Mouse (Mus musculus): ENCODE data around the gene Mfap3l. TPM values are rescaled to one million over a fixed set of nuclear protein-coding genes. Genes with fewer than 3 reads are reported as not detected.
A peak's percentile ranks its signal among the peaks of the same experiment; 100 is the strongest.

Gene Mfap3l
- polyA plus RNA-seq, 1 experiment from 2014 or later: 3.3 TPM

GRCm38 (mm10) chr8:60631504-60631934 lies 1.1 kb upstream of the Mfap3l start:
- under 1% methylated on average over 13 of the region's 13 CpGs for WGBS
- Histone ChIP-seq H3K4me3 (peak overlapping the region; percentile 22; the same call in 1 of the 2 replicates), H3K27ac (no peak overlapping the region), H3K36me3 (no peaks in the 10 kb centered on the region), H3K4me1 (peaks cover 7% of the 10 kb centered on the region; the same call in 1 of the 2 replicates), H3K4me2 (replicated peaks) (peak overlapping the region; percentile 97), H3K9ac (no peak overlapping the region), H3K9me3 (no peaks in the 10 kb centered on the region), H3K27me3 (replicated peaks) (no peaks in the 10 kb centered on the region)
- ATAC-seq (ENCODE audit: low FRiP score, low read depth): peak; percentile 32

- under 1% methylated on average over 56 of the region's 56 CpGs for WGBS
- ATAC-seq (ENCODE audit: low FRiP score, low read depth): peak; percentile 26
- peak overlapping the region; percentile 66 for H3K9ac ChIP-seq
- H3K9me3 ChIP-seq: no peaks in the 10 kb centered on the region
- H3K4me3 ChIP-seq: peak overlapping the region; percentile 65
- H3K4me1 ChIP-seq: peaks cover 7% of the 10 kb centered on the region; the same call in 1 of the 2 replicates
- no peak overlapping the region for H3K27ac ChIP-seq
- H3K36me3 ChIP-seq: no peaks in the 10 kb centered on the region
- H3K4me2 ChIP-seq (replicated peaks): peak overlapping the region; percentile 97
- H3K27me3 ChIP-seq (replicated peaks): no peaks in the 10 kb centered on the region
These were observed 467 bp downstream of the Mfap3l start for GRCm38 (mm10) chr8:60632933-60633655.

- peaks cover 7% of the 10 kb centered on the region; the same call in 1 of the 2 replicates for H3K4me1 ChIP-seq
- ATAC-seq (ENCODE audit: low FRiP score, low read depth): no peak
- H3K4me3 ChIP-seq: no peak overlapping the region
- H3K27me3 ChIP-seq (replicated peaks): no peaks in the 10 kb centered on the region
- H3K36me3 ChIP-seq: no peaks in the 10 kb centered on the region
- H3K4me2 ChIP-seq (replicated peaks): no peak overlapping the region
- no peak overlapping the region for H3K9ac ChIP-seq
- H3K27ac ChIP-seq: no peak overlapping the region
- 76% methylated on average over 2 of the region's 2 CpGs for WGBS
- no peaks in the 10 kb centered on the region for H3K9me3 ChIP-seq
These were observed 2.3 kb downstream of the Mfap3l start for GRCm38 (mm10) chr8:60634921-60635320.

GRCm38 (mm10) chr8:60635846-60636245 lies 3.2 kb downstream of the Mfap3l start:
- no peaks in the 10 kb centered on the region for H3K36me3 ChIP-seq
- no peak overlapping the region for H3K9ac ChIP-seq
- no peak overlapping the region for H3K4me3 ChIP-seq
- H3K27me3 ChIP-seq (replicated peaks): no peaks in the 10 kb centered on the region
- no peak for ATAC-seq (ENCODE audit: low FRiP score, low read depth)
- H3K27ac ChIP-seq: no peak overlapping the region
- H3K4me1 ChIP-seq: peaks cover 7% of the 10 kb centered on the region; the same call in 1 of the 2 replicates
- H3K4me2 ChIP-seq (replicated peaks): no peak overlapping the region
- H3K9me3 ChIP-seq: no peaks in the 10 kb centered on the region

- Histone ChIP-seq H3K9ac (no peak overlapping the region), H3K4me3 (no peak overlapping the region), H3K4me1 (no peaks in the 10 kb centered on the region), H3K4me2 (replicated peaks) (no peak overlapping the region), H3K9me3 (no peaks in the 10 kb centered on the region), H3K27me3 (replicated peaks) (no peaks in the 10 kb centered on the region), H3K27ac (no peak overlapping the region), H3K36me3 (no peaks in the 10 kb centered on the region)
- no peak for ATAC-seq (ENCODE audit: low FRiP score, low read depth)
- WGBS: 92% methylated on average over 17 of the region's 17 CpGs
These were observed 7.4 kb downstream of the Mfap3l start for GRCm38 (mm10) chr8:60640046-60640445.

- no peak overlapping the region for H3K4me3 ChIP-seq
- H3K36me3 ChIP-seq: no peaks in the 10 kb centered on the region
- 86% methylated on average over 6 of the region's 6 CpGs for WGBS
- H3K4me1 ChIP-seq: no peaks in the 10 kb centered on the region
- H3K4me2 ChIP-seq (replicated peaks): no peak overlapping the region
- H3K9ac ChIP-seq: no peak overlapping the region
- no peak for ATAC-seq (ENCODE audit: low FRiP score, low read depth)
- H3K27me3 ChIP-seq (replicated peaks): no peaks in the 10 kb centered on the region
- no peak overlapping the region for H3K27ac ChIP-seq
- no peaks in the 10 kb centered on the region for H3K9me3 ChIP-seq
These were observed 10.9 kb downstream of the Mfap3l start for GRCm38 (mm10) chr8:60643416-60644020.

GRCm38 (mm10) chr8:60645164-60645563 lies 12.5 kb downstream of the Mfap3l start:
- no peak for ATAC-seq (ENCODE audit: low FRiP score, low read depth)
- H3K4me3 ChIP-seq: no peak overlapping the region
- no peaks in the 10 kb centered on the region for H3K36me3 ChIP-seq
- H3K4me1 ChIP-seq: no peaks in the 10 kb centered on the region
- H3K27me3 ChIP-seq (replicated peaks): no peaks in the 10 kb centered on the region
- H3K4me2 ChIP-seq (replicated peaks): no peak overlapping the region
- no peaks in the 10 kb centered on the region for H3K9me3 ChIP-seq
- H3K9ac ChIP-seq: no peak overlapping the region
- 68% methylated on average over 4 of the region's 4 CpGs for WGBS
- H3K27ac ChIP-seq: no peak overlapping the region

GRCm38 (mm10) chr8:60645911-60646310 lies 13.3 kb downstream of the Mfap3l start:
- 90% methylated on average over 3 of the region's 3 CpGs for WGBS
- Histone ChIP-seq H3K27me3 (replicated peaks) (no peaks in the 10 kb centered on the region), H3K4me3 (no peak overlapping the region), H3K27ac (no peak overlapping the region), H3K4me2 (replicated peaks) (no peak overlapping the region), H3K4me1 (no peaks in the 10 kb centered on the region), H3K9me3 (no peaks in the 10 kb centered on the region), H3K36me3 (no peaks in the 10 kb centered on the region), H3K9ac (no peak overlapping the region)
- no peak for ATAC-seq (ENCODE audit: low FRiP score, low read depth)

- no peaks in the 10 kb centered on the region for H3K36me3 ChIP-seq
- H3K27me3 ChIP-seq (replicated peaks): no peaks in the 10 kb centered on the region
- H3K9ac ChIP-seq: no peak overlapping the region
- WGBS: 93% methylated on average over 3 of the region's 3 CpGs
- H3K4me3 ChIP-seq: no peak overlapping the region
- ATAC-seq (ENCODE audit: low FRiP score, low read depth): no peak
- H3K9me3 ChIP-seq: no peaks in the 10 kb centered on the region
- H3K4me2 ChIP-seq (replicated peaks): no peak overlapping the region
- H3K4me1 ChIP-seq: no peaks in the 10 kb centered on the region
- no peak overlapping the region for H3K27ac ChIP-seq
These were observed 14.7 kb downstream of the Mfap3l start for GRCm38 (mm10) chr8:60647291-60647690.

- no peaks in the 10 kb centered on the region for H3K9me3 ChIP-seq
- no peak for ATAC-seq (ENCODE audit: low FRiP score, low read depth)
These were observed 16.5 kb downstream of the Mfap3l start for GRCm38 (mm10) chr8:60649081-60649480.

GRCm38 (mm10) chr8:60650119-60650518 lies 17.5 kb downstream of the Mfap3l start:
- WGBS: 83% methylated on average over 4 of the region's 4 CpGs
- Histone ChIP-seq H3K27ac (no peak overlapping the region), H3K9ac (no peak overlapping the region), H3K27me3 (replicated peaks) (no peaks in the 10 kb centered on the region), H3K9me3 (no peaks in the 10 kb centered on the region), H3K4me2 (replicated peaks) (no peak overlapping the region), H3K36me3 (no peaks in the 10 kb centered on the region), H3K4me3 (no peak overlapping the region), H3K4me1 (no peaks in the 10 kb centered on the region)
- no peak for ATAC-seq (ENCODE audit: low FRiP score, low read depth)

More at GRCm38 (mm10) chr8:60649081-60649480, 16.5 kb downstream of the Mfap3l start:
- no peaks in the 10 kb centered on the region for H3K36me3 ChIP-seq
- H3K9ac ChIP-seq: no peak overlapping the region
- H3K4me3 ChIP-seq: no peak overlapping the region
- no peaks in the 10 kb centered on the region for H3K4me1 ChIP-seq
- no peak overlapping the region for H3K27ac ChIP-seq
- H3K4me2 ChIP-seq (replicated peaks): no peak overlapping the region
- 72% methylated on average over 1 of the region's 1 CpGs for WGBS
- no peaks in the 10 kb centered on the region for H3K27me3 ChIP-seq (replicated peaks)

- 66% methylated on average over 6 of the region's 6 CpGs for WGBS
- H3K9me3 ChIP-seq: no peaks in the 10 kb centered on the region
- H3K27ac ChIP-seq: no peak overlapping the region
- no peaks in the 10 kb centered on the region for H3K27me3 ChIP-seq (replicated peaks)
- H3K36me3 ChIP-seq: no peaks in the 10 kb centered on the region
- no peaks in the 10 kb centered on the region; the same call in 1 of the 2 replicates for H3K4me1 ChIP-seq
- no peak overlapping the region for H3K4me2 ChIP-seq (replicated peaks)
- no peak overlapping the region for H3K9ac ChIP-seq
- peak; percentile 42; the same call in 1 of the 2 replicates for ATAC-seq (ENCODE audit: low FRiP score, low read depth)
- H3K4me3 ChIP-seq: no peak overlapping the region
These were observed 24.9 kb downstream of the Mfap3l start for GRCm38 (mm10) chr8:60657425-60658113.

Measured in neural tube, embryonic 12.5 days (tissue).